Mouse (Mus musculus) embryonic facial prominence, embryonic 13.5 days (tissue): Measurements from ENCODE around the gene Rbp4. TPM values are rescaled to one million over a fixed set of nuclear protein-coding genes. Genes with fewer than 3 reads are reported as not detected.

Source experiments
- ATAC-seq: fragments of 200-750 bp; cut with Nextera tagmentation; 2 replicates; pipeline ENCODE4 v1.8.0; 2017; ENCODE audit warnings: low read depth; ENCODE audit not compliant: insufficient number of reproducible peaks, insufficient read depth, low FRiP score, low TSS enrichment
- H3K27ac ChIP-seq: fragments of 300-500 bp; sonication (generic); 2 replicates; pipeline ENCODE4 v1.5.1; 2015; ENCODE audit warnings: moderate library complexity, mild to moderate bottlenecking, inconsistent platforms
- H3K27me3 ChIP-seq: fragments of 300-500 bp; sonication (generic); 2 replicates; pipeline ENCODE4 v1.6.1; 2015; ENCODE audit warnings: mild to moderate bottlenecking, inconsistent platforms
- H3K36me3 ChIP-seq: fragments of 300-500 bp; sonication (generic); 2 replicates; pipeline ENCODE4 v1.6.1; 2015; ENCODE audit warnings: mild to moderate bottlenecking, inconsistent platforms
- H3K4me1 ChIP-seq: fragments of 300-500 bp; sonication (generic); 2 replicates; pipeline ENCODE4 v1.6.1; 2015; ENCODE audit warnings: inconsistent platforms
- H3K4me2 ChIP-seq: fragments of 300-500 bp; sonication (generic); 2 replicates; pipeline ENCODE4 v1.6.1; 2015; ENCODE audit warnings: moderate library complexity, mild to moderate bottlenecking, inconsistent platforms
- H3K4me3 ChIP-seq: fragments of 300-500 bp; sonication (generic); 2 replicates; pipeline ENCODE4 v1.5.1; 2015; ENCODE audit warnings: mild to moderate bottlenecking, inconsistent platforms
- H3K9ac ChIP-seq: fragments of 300-500 bp; sonication (generic); 2 replicates; pipeline ENCODE4 v1.6.1; 2015; ENCODE audit warnings: mild to moderate bottlenecking, inconsistent platforms
- H3K9me3 ChIP-seq: fragments of 300-500 bp; sonication (generic); 2 replicates; pipeline ENCODE4 v1.6.1; 2016; ENCODE audit warnings: inconsistent platforms
- WGBS: fragments of 180-500 bp; shearing (Covaris S2); methylation state at CpG from one replicate; pipeline ENCODE4 v1.1.7; 2015; ENCODE audit warnings: mixed read lengths; 5-methylcytosine and 5-hydroxymethylcytosine counted together
- polyA plus RNA-seq: library from polyadenylated mRNA; unstranded; fragments of >200 nt; fragmentation: Nextera tagmentation; extraction: Ambion mirVana; gene quantifications from 2 replicates; pipeline ENCODE4 v1.2.1, GENCODE M21; 2015

The Rbp4 gene
- polyA plus RNA-seq, 1 experiment from 2014 or later: 2.3 TPM

DNA sequence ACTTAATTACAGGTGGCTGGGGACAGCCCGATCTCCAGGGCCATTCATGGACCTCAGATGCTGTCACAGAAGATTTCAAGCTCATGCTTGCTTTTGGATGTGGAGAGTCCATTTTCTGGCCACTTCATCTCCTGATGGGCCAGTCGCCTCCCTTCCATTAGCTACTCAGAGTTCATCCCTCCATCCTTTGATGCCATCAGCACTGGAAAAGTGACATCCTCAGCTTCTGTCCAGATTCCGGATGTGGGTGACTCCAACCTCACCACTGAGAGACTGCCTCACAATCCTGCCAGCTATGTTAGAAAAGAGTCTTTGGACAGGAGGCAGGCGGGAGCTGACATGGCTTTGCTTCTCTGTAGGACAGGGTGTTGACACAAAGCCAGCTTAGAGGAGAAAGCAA lies 39.2 kb downstream of the Rbp4 start:
- no peak overlapping the region for H3K4me3 ChIP-seq
- H3K4me2 ChIP-seq: no peak overlapping the region
- H3K36me3 ChIP-seq: no peaks in the 10 kb centered on the region
- 78% methylated on average over 4 of the region's 4 CpGs for WGBS
- ATAC-seq: no peak
- H3K27me3 ChIP-seq: no peaks in the 10 kb centered on the region; the same call in 1 of the 2 replicates
- H3K27ac ChIP-seq: no peak overlapping the region
- H3K4me1 ChIP-seq: no peaks in the 10 kb centered on the region
- H3K9ac ChIP-seq: no peak overlapping the region
- no peaks in the 10 kb centered on the region for H3K9me3 ChIP-seq

DNA sequence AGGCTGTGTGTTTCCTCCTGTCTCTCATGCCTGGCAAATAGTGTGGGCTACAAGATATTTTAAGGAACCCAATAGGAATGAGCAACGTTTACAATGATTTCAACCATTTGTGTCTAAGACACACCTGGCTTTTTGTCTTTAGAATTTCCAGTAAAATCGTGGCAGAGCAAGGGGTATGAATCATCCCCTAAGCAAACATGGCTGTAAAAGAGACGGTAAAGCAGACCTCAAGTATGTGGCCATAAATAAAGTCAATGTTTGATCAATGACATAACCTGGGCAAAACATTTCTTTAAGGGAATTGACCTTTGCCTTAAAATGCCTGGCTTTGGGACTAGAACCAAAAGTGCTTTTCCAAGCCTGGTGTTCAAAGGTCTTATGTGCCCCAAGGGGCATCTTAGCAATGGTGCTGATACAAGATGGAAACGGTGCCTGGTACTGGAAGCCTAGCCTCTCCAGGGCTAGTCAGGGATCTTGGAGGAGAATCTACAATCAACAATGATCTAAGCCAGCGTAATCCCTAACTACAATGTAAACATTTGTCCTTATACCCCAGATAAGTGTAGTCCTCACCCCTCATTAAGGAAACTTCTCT lies 42.1 kb downstream of the Rbp4 start:
- Histone ChIP-seq H3K27ac (no peak overlapping the region), H3K4me2 (no peak overlapping the region), H3K36me3 (no peaks in the 10 kb centered on the region), H3K4me3 (no peak overlapping the region), H3K27me3 (no peaks in the 10 kb centered on the region; the same call in 1 of the 2 replicates), H3K4me1 (no peaks in the 10 kb centered on the region), H3K9ac (no peak overlapping the region), H3K9me3 (no peaks in the 10 kb centered on the region)
- WGBS: 74% methylated on average over 5 of the region's 5 CpGs
- no peak for ATAC-seq

DNA sequence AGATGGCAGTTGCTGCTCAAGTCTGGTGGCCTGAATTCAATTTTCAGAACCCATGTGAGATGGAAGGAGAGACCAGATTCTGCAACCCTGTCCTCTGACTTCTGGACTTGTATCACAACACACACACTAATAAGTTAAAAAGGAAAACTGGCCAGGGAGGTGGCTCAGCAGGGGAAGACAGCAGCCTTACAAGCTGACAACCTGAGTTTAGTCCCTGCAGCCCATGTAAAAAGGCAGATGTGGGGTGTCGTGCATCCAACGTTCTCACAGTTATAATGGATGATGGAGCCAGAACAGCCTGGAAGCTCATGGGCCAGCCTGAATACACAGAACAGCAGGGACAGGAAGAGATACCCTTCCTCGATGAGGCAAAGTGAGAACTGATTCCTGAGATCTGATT lies 43.7 kb downstream of the Rbp4 start:
- ATAC-seq: no peak
- Histone ChIP-seq H3K27ac (no peak overlapping the region), H3K4me2 (no peak overlapping the region)

DNA sequence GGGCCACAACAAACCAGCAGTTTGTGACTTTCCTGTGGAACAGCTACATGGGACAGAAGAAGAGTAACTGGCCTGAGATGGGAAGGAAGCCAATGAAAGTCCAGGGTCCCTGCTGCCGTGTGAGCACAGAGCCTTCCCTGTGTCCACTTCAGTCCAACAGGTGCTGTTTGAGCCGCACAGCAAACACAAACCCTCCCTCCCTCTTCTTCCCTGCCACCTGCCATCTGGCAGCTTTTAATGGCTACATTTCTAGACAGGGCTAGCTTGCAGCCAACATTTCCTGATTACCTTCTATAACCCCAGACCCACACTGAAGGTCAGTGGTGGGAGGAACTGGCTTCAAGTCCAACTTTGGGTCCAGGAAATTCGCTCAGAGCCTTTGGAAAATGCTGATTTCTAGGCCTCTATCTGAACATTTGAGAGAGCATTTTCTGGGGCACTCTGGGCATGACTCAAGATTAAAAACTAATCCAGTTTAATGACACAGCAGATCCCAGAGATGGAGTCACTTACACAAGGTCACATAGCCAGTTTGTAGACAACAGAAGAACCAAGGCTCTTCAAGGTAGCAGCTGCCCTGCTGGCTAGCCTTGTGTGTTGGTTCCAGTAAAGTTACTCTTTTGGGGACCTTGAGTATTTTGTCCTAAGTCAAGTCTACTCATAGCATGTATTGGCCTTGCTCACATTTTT lies 47.1 kb downstream of the Rbp4 start:
- Histone ChIP-seq H3K4me3 (no peak overlapping the region), H3K4me1 (no peaks in the 10 kb centered on the region), H3K9ac (no peak overlapping the region), H3K27me3 (no peaks in the 10 kb centered on the region), H3K27ac (no peak overlapping the region), H3K4me2 (no peak overlapping the region), H3K36me3 (peaks cover 13% of the 10 kb centered on the region), H3K9me3 (no peaks in the 10 kb centered on the region)
- no peak for ATAC-seq
- 57% methylated on average over 3 of the region's 3 CpGs for WGBS

More for the DNA sequence above, 43.7 kb downstream of the Rbp4 start:
- H3K4me1 ChIP-seq: no peaks in the 10 kb centered on the region
- no peak overlapping the region for H3K9ac ChIP-seq
- no peaks in the 10 kb centered on the region for H3K36me3 ChIP-seq
- H3K4me3 ChIP-seq: no peak overlapping the region
- no peaks in the 10 kb centered on the region for H3K27me3 ChIP-seq
- 74% methylated on average over 3 of the region's 3 CpGs for WGBS
- H3K9me3 ChIP-seq: no peaks in the 10 kb centered on the region

DNA sequence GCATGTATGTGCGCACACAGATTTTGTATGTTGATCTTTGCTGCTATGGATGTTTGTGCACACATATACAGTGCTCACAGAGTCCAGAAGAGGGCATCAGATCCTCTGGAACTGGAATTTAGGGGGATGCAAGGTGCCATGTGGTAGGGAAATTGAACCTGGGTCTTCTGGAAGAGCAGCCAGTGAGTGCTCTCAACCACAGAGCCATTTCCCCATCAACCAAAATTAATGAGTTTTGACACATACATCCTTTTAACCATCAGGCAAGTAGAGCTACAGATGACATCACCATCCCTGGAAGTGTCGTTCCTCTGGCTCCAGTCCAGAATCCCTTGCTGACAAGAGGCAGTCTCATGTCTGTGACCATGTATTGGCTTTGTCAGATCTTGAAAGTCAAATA lies 48.8 kb downstream of the Rbp4 start:
- no peak overlapping the region for H3K4me2 ChIP-seq
- 77% methylated on average over 2 of the region's 2 CpGs for WGBS
- H3K27me3 ChIP-seq: no peaks in the 10 kb centered on the region
- peaks cover 25% of the 10 kb centered on the region for H3K36me3 ChIP-seq
- H3K4me3 ChIP-seq: no peak overlapping the region
- H3K9me3 ChIP-seq: no peaks in the 10 kb centered on the region
- no peak for ATAC-seq
- H3K9ac ChIP-seq: no peak overlapping the region
- no peaks in the 10 kb centered on the region for H3K4me1 ChIP-seq
- H3K27ac ChIP-seq: no peak overlapping the region

DNA sequence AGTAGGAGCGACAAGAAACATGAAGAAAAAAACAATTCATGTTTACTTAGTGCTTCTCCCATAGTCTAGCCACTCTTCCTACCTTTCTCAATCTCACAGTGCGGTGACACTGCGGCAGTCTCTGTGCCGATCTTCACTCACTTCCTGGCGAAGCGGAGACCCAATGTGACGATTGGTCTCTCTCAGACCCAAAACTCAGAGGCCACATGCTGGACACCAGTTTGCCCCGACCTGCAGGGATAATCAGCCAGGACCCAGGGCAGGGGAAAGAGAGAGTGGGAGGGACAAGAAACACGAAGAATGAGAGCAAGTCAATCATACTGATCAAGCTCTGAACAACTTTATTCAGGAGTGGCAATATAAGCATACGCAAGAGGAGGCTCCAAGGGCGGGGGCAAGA lies 50.0 kb downstream of the Rbp4 start:
- no peaks in the 10 kb centered on the region for H3K27me3 ChIP-seq
- H3K36me3 ChIP-seq: peaks cover 37% of the 10 kb centered on the region
- no peak for ATAC-seq
- no peak overlapping the region for H3K4me3 ChIP-seq
- WGBS: 81% methylated on average over 11 of the region's 11 CpGs
- no peak overlapping the region for H3K9ac ChIP-seq
- H3K27ac ChIP-seq: no peak overlapping the region
- no peak overlapping the region for H3K4me2 ChIP-seq
- H3K4me1 ChIP-seq: no peaks in the 10 kb centered on the region
- no peaks in the 10 kb centered on the region for H3K9me3 ChIP-seq

GRCm38 (mm10) chr19:38073226-38073625 lies 51.9 kb downstream of the Rbp4 start:
- Histone ChIP-seq H3K36me3 (peaks cover 44% of the 10 kb centered on the region), H3K4me3 (no peak overlapping the region), H3K4me1 (no peaks in the 10 kb centered on the region), H3K9ac (no peak overlapping the region), H3K27ac (no peak overlapping the region), H3K9me3 (no peaks in the 10 kb centered on the region), H3K4me2 (no peak overlapping the region), H3K27me3 (no peaks in the 10 kb centered on the region)
- no peak for ATAC-seq
- WGBS: 96% methylated on average over 5 of the region's 5 CpGs

Other genes starting within 250 kb of the Rbp4 start
- gene Myof, start 81.7 kb downstream of the Rbp4 start, polyA plus RNA-seq: 12.2 and 12.7 TPM in 2 replicates
- 19.1 and 21.8 TPM in 2 replicates for gene Cep55, start 70.3 kb downstream of the Rbp4 start, polyA plus RNA-seq
- not detected in 2 replicates for gene Ffar4, start 28.2 kb downstream of the Rbp4 start, polyA plus RNA-seq
- not detected in 2 replicates for gene Pde6c, start 7.5 kb upstream of the Rbp4 start, polyA plus RNA-seq
- gene Fra10ac1, start 98.9 kb upstream of the Rbp4 start, polyA plus RNA-seq: 46.0 and 48.0 TPM in 2 replicates
- 0.77 and 1.7 TPM in 2 replicates for gene Lgi1, start 139.3 kb upstream of the Rbp4 start, polyA plus RNA-seq